Mouse (Mus musculus) ovary, adult 18-20 months (tissue): Measurements from ENCODE around the gene Psap.

Source experiments
- DNase-seq: peaks from one replicate; pipeline ENCODE4 v3.0.0; 2022; ENCODE audit warnings: low spot score, mixed read lengths

The Psap gene

GRCm38 (mm10) chr10:60263351-60263750 is 14.1 kb upstream of the Psap start:
- DNase-seq: no peak

- DNase-seq: peak; percentile 48
Measured at GRCm38 (mm10) chr10:60265252-60265651, 12.2 kb upstream of the Psap start.

DNA sequence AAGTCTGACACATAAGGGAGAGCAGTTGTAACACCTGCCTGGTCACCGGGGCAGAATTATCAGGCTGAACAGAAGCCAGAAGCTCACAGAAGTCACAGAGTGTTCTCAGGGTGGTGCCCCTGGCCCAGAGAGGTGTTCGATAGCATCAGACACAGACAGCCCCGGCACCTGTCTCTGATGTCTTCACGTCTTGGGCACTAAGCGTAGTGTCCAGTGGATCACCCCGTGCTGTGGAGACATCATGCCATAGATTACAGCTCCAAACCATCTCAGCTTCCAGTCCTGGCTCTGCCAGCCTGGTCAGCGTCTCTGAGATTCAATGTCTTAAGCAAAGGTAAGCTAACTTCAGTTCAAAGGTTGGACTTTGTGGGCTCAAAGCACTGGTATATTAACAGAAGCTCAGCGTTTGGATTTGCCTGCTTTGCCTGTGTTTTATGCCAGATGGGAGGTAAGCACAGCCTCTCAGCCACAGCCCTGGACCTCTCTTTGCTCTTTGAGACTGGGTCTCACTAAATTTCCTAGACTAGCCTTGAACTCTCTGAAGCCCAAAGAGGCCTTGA is 10.5 kb upstream of the Psap start:
- no peak for DNase-seq

DNA sequence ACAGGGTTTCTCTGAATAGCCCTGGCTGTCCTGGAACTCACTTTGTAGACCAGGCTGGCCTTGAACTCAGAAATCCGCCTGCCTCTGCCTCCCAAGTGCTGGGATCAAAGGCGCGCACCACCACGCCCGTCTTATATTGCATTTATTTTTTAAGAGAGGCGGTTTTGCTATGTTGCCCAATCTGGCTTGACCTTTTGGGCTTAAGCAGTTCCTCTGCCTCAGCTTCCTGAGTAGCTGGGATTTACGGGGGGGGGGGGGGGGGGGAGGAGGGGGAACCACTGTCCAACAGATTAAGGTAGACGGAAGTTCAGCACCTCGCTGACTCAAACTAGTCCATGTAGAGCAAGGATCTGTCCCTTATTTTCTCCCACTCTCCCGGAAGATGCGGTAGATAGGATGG is 8.7 kb upstream of the Psap start:
- DNase-seq: no peak

DNA sequence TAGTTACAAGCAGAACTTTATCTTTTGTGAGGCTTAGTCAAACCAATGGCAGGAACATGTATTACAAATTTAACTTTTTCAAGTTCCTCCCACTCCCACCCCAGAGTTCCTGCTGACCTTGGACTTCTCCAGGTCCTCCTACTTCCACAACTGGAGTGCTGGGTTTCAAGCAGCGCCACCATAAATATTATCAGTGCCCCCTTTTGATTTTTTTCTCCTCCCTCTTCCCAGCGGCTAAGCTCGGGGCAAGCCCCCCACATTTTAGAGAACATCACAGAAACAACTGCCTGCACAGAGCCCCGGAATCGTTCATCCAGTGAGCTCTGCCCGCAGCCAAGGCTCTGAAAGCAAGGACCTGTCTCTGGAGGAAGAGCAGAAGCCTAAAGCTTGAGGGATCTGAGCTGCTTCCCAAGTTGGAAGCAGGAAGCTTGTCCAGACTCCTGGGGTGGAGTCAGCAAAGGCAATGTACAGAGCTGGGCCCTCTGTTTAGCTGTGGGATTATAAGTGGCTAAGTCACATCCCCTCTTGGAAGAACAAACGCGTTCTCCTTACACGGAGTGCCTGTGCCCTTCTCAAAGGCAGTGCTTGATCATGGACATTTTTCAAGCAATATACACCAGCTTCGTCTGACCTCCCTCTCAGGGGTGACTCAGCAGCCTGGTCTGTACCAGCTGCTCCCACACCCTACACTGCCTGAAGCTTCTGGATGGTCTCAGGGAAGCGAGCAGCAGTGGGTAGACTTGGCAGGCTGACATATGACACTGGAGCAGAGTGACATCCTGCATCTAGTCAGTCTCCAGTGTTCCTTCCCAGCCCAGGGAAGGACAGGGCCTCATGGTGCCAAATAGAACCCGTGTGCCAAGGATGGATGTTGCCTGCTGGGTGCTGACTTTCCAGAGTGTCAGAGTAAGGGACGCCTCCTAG is 8.0 kb upstream of the Psap start:
- no peak for DNase-seq

DNA sequence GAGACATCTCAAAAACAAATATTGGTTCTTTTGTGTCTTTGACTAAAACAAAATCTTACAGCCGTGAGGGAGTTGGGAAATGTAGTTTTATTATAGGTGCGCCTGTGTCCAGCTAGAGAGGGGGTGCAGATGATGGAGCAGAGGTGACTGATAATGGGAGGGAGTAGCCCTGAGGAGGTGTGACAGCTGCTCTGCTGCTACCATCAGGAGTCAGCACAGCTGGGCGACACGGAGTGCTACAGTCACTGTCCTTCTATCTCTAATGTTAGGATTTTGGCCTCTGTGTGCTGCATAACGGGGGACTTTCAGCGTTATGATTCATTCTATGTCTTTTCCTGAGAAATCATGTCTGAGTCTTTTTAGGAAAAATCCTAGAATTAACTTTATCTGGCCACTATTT is 6.4 kb upstream of the Psap start:
- no peak for DNase-seq

DNA sequence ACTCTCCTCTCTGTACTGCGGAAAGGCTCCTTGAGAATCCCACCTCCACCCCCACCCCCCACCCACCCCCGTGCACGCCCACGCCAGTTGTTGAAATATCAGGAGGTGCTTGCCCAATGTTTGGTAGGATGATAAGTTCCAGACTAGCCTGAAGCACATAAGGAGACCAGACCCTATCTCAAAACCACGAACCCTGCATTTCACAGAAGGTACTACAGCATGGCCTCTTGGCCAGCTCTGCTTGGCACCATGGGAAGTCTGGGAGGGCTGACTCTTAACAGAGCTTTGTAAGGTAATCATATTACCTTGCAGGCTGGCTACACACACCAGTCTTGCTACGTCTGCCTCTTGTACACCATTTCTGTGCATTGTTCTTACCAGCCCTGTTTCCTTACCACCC is 5.2 kb upstream of the Psap start:
- DNase-seq: no peak

DNA sequence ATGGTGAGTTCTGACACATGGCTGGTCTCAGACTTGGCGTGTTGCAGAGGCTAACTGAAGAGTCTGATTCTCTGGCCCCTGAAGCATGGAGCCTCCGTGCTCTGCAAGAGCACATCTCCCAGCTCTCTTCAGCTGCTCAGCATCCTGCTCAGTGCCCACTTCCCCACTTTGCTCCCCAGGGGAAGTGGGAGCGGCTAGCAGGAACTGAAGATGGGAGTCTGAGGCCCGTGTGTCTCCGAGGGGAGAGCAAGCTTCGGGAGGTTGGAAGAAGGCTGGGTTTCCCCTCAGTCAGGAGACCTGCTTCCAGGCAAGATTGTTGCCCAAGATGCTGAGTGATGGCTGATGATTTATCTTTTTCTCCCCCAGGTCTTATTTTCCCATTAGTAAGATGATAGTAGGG is 4.0 kb upstream of the Psap start:
- no peak for DNase-seq

DNA sequence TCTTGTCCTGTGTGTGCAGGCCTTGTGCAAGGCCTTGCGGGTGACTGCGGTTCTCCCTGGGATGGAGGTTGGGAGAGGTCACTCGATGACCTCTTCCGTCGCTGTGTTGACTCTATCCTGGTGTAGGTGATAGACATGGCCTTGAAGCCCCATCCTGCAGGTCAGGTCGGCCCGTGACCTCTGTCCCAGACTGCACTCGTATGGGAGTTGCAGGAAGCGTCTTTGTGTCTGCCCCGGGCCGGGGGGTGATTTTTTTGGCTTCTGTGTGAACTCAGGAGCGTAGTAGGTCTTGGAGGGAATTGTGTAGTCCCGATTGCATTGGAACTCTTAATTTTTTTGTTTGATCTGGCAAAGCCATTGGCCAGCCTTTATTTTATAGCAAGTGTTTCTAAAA is 576 bp downstream of the Psap start:
- DNase-seq: no peak

- DNase-seq: no peak
Measured at GRCm38 (mm10) chr10:60278786-60279185, 1.4 kb downstream of the Psap start.

- no peak for DNase-seq
Measured at GRCm38 (mm10) chr10:60279290-60279940, 2.0 kb downstream of the Psap start.

- DNase-seq: no peak
Measured at GRCm38 (mm10) chr10:60279941-60280301, 2.5 kb downstream of the Psap start.

GRCm38 (mm10) chr10:60280353-60280752 is 2.9 kb downstream of the Psap start:
- no peak for DNase-seq

DNA sequence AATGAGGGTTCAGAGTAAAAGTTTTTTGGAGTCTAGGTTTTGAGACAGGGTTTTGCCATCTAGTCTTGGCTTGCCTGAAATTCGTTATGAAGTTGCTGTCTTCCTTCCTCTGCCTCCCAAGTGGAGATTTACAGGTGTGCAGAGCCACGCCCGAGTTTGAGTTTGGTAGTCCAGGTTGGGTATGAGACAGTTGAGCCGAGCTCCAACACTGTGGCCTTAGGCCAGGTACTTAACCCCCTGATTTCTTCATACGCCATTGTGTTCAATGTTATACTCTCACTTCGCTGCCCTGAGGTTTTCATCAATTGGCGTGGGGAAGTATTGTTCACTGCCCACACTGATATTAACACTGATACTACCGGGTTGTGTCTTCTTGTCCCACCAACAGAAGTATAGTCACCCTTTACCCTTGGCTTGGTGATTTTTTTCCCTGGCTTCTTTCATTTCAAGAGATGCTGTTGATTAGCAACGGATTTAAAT is 4.2 kb downstream of the Psap start:
- no peak for DNase-seq

DNA sequence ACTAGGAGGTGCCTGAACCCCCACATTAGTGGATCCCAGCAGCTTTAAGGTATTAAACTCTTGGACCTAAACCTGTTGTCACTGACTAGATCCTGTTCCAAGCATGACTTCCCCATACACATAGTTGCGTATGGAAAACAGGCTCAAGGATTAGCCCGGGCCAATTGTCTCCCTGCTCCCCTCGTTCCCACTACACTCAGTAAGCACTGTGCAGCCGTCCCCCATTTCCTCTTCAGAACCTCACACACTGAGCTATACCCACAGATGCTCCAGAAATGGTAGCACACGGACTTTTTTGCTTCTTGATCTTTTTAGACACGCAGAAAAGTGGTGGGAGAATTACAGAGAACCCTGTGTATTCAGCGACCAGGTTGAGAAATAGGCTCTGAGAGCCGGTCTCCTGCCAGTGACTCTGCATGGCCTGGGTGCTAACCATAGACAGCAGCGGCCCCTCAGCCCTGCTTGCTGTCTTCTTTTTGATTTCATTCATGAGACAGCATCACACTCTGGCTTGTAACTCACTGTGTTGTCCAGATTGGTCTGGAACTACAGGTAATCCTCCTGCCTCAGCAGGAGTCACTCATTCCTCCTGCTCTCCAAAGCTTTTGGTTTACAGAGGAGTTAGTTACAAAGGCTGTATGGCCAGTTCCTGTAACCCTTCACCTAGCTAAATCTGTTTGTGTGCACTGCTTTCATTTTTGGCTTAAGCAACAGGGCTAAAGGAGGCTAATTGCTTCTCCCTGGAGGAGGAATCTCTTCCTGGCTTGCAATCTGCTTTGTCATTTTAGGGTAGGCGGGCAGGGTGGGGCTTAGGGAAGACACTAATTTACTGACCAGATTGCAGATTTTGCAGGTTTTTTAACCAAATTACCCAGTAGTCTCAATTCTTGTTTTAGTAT is 4.9 kb downstream of the Psap start:
- DNase-seq: no peak

DNA sequence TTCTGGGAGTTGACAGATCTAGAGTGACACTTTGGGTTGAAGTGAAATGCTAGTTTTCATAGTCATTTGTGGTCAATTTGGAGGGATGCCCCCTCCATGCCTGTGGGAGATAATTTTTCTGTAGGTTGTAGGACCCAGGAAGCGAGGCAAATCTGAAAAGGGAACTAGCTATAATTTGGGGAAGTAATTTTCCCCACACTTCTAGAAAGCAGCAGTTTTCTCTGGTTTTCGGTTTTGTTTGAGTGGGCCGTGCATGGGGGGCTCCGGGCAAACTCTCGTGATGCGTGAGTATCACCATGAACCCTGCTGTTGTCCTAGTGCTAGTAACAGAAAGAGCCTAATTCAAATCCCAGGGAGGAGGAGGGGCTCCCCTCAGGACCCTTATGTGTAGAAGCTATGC is 6.8 kb downstream of the Psap start:
- DNase-seq: no peak

DNA sequence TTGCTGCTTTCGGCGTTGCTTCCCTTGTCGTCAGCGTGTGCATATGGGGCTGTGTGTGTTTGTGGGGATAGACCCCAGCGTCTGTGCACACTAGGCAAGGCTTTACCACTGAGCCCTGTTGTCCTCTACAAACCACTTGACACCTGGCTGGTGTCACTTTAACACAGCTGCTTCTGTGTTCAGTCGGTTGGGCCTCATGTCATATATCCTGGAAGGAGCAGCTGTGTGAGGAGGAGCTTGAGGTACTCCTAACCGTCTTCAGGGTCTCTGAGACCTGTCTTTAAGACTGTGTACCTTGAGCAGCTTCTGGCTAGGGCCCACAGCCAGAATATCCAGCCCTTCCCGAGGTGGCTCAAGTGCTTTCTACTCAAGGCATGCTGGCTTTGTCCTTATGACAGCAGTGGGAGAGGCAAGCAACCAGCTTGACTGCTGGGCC is 7.3 kb downstream of the Psap start:
- no peak for DNase-seq

- no peak for DNase-seq
Measured at GRCm38 (mm10) chr10:60285183-60285582, 7.8 kb downstream of the Psap start.

- peak; percentile 46 for DNase-seq
Measured at GRCm38 (mm10) chr10:60285676-60286372, 8.4 kb downstream of the Psap start.

- no peak for DNase-seq
Measured at GRCm38 (mm10) chr10:60286546-60286945, 9.1 kb downstream of the Psap start.

DNA sequence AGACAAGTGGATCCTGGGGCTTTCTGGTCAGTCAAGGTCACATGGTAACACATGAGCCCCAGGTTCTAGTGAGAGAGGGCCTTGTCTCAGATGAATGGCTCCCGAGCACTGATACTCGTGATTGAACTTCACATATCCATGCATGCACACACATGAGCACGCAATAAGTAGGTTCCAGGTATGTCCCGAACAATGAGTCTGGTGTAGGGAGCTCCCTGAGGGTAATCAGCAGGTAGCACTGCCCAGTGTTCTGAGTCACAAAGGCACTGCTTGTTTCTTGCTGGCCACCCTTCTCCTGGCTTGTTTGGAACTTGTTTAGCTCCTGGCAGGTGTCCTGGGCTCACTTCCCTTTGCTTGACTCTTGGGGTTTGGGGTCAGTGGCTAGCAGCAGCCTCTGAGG is 9.7 kb downstream of the Psap start:
- DNase-seq: no peak
